Mouse (Mus musculus): Measurements from ENCODE around the gene Dnmbp. TPM values are rescaled to one million over a fixed set of nuclear protein-coding genes. Genes with fewer than 3 reads are reported as not detected.
A peak's percentile ranks its signal among the peaks of the same experiment; 100 is the strongest.

Gene Dnmbp
- total RNA-seq, 2 experiments from 2014 or later, result 11.8 to 12.5 TPM

- DNase-seq (ENCODE audit: low spot score in 2 of 2), result no peak
- intact Hi-C loops (cut with DNase I), result no loop called here
Observed at GRCm38 (mm10) chr19:43917763-43918162, 22.2 kb downstream of the Dnmbp start.

GRCm38 (mm10) chr19:43917406-43917691 is 22.6 kb downstream of the Dnmbp start:
- DNase-seq (ENCODE audit: low spot score in 2 of 2), result no peak
- intact Hi-C loops (cut with DNase I), result no loop called here

GRCm38 (mm10) chr19:43916586-43917405 is 23.2 kb downstream of the Dnmbp start:
- intact Hi-C loops (cut with DNase I), result no loop called here
- DNase-seq (ENCODE audit: low spot score in 2 of 2), result no peak

- DNase-seq (ENCODE audit: low spot score in 2 of 2), result no peak
- intact Hi-C loops (cut with DNase I), result no loop called here
Observed at GRCm38 (mm10) chr19:43915431-43915830, 24.6 kb downstream of the Dnmbp start.

- intact Hi-C loops (cut with DNase I), result no loop called here
- DNase-seq (ENCODE audit: low spot score in 2 of 2), result no peak
Observed at GRCm38 (mm10) chr19:43914986-43915385, 25.0 kb downstream of the Dnmbp start.

GRCm38 (mm10) chr19:43912775-43913486 is 27.1 kb downstream of the Dnmbp start:
- intact Hi-C loops (cut with DNase I), result no loop called here
- no peak for DNase-seq (ENCODE audit: low spot score in 2 of 2)

- intact Hi-C loops (cut with DNase I), result no loop called here
Observed at GRCm38 (mm10) chr19:43906492-43906891, 33.5 kb downstream of the Dnmbp start.

GRCm38 (mm10) chr19:43905985-43906384 is 34.0 kb downstream of the Dnmbp start:
- no peak for DNase-seq (ENCODE audit: low spot score in 2 of 2)
- intact Hi-C loops (cut with DNase I), result no loop called here

More at GRCm38 (mm10) chr19:43906492-43906891, 33.5 kb downstream of the Dnmbp start:
- no peak for DNase-seq (ENCODE audit: low spot score in 2 of 2)

GRCm38 (mm10) chr19:43905136-43905535 is 34.9 kb downstream of the Dnmbp start:
- intact Hi-C loops (cut with DNase I), result no loop called here

GRCm38 (mm10) chr19:43904327-43904726 is 35.7 kb downstream of the Dnmbp start:
- DNase-seq (ENCODE audit: low spot score in 2 of 2), result no peak
- intact Hi-C loops (cut with DNase I), result no loop called here

More at GRCm38 (mm10) chr19:43905136-43905535, 34.9 kb downstream of the Dnmbp start:
- DNase-seq (ENCODE audit: low spot score in 2 of 2), result no peak

GRCm38 (mm10) chr19:43902887-43903286 is 37.1 kb downstream of the Dnmbp start:
- intact Hi-C loops (cut with DNase I), result no loop called here
- DNase-seq (ENCODE audit: low spot score in 2 of 2), result no peak

GRCm38 (mm10) chr19:43900690-43901089 is 39.3 kb downstream of the Dnmbp start:
- no peak for DNase-seq (ENCODE audit: low spot score in 2 of 2)
- intact Hi-C loops (cut with DNase I), result no loop called here

GRCm38 (mm10) chr19:43898547-43898946 is 41.4 kb downstream of the Dnmbp start:
- intact Hi-C loops (cut with DNase I), result no loop called here
- DNase-seq (ENCODE audit: low spot score in 2 of 2), result no peak

GRCm38 (mm10) chr19:43896441-43896840 is 43.5 kb downstream of the Dnmbp start:
- DNase-seq (ENCODE audit: low spot score in 2 of 2), result peak; percentile 18 to 26
- intact Hi-C loops (cut with DNase I), result no loop called here

- intact Hi-C loops (cut with DNase I), result no loop called here
- DNase-seq (ENCODE audit: low spot score in 2 of 2), result no peak
Observed at GRCm38 (mm10) chr19:43895951-43896350, 44.0 kb downstream of the Dnmbp start.

- DNase-seq (ENCODE audit: low spot score in 2 of 2), result no peak
- intact Hi-C loops (cut with DNase I), result no loop called here
Observed at GRCm38 (mm10) chr19:43894821-43895220, 45.2 kb downstream of the Dnmbp start.

GRCm38 (mm10) chr19:43894070-43894469 is 45.9 kb downstream of the Dnmbp start:
- intact Hi-C loops (cut with DNase I), result no loop called here
- DNase-seq (ENCODE audit: low spot score in 2 of 2), result no peak

- no peak for DNase-seq (ENCODE audit: low spot score in 2 of 2)
- intact Hi-C loops (cut with DNase I), result no loop called here
Observed at GRCm38 (mm10) chr19:43890487-43890886, 49.5 kb downstream of the Dnmbp start.

GRCm38 (mm10) chr19:43887725-43888124 is 52.3 kb downstream of the Dnmbp start:
- no peak for DNase-seq (ENCODE audit: low spot score in 2 of 2)
- intact Hi-C loops (cut with DNase I), result no loop called here

- intact Hi-C loops (cut with DNase I), result no loop called here
- no peak for DNase-seq (ENCODE audit: low spot score in 2 of 2)
Observed at GRCm38 (mm10) chr19:43887242-43887641, 52.7 kb downstream of the Dnmbp start.

Data from left cerebral cortex, postnatal 36 days (tissue).